Mouse (Mus musculus) MEL (cell line): ENCODE measurements around the gene Ambp.

Experiments used
- CTCF ChIP-seq, 3 experiments: IDR thresholded peaks in 2 of 3; conservative IDR thresholded peaks in 1 of 3; 2 replicates each; pipeline ENCODE4 v1.5.1; 2011 to 2012; ENCODE audit warnings: low read length in 3 of 3, low read depth in 2 of 3, mild to moderate bottlenecking in 2 of 3, improper control_type of control experiment in 1 of 3, inconsistent platforms in 1 of 3, mixed read lengths in 1 of 3, moderate library complexity in 1 of 3; ENCODE audit not compliant: control insufficient read depth in 1 of 3, insufficient read depth in 1 of 3, poor library complexity in 1 of 3, severe bottlenecking in 1 of 3
- E2F4 ChIP-seq: IDR thresholded peaks from 2 replicates; pipeline ENCODE4 v1.6.1; 2011; ENCODE audit warnings: low read depth, low read length, improper control_type of control experiment, borderline replicate concordance
- HCFC1 ChIP-seq: IDR thresholded peaks from 2 replicates; pipeline ENCODE4 v1.6.1; 2012; ENCODE audit warnings: low read depth, mild to moderate bottlenecking, inconsistent platforms, low read length, improper control_type of control experiment, moderate library complexity
- TBP ChIP-seq: IDR thresholded peaks from 2 replicates; pipeline ENCODE4 v1.8.0; 2011; ENCODE audit warnings: low read depth, low read length, improper control_type of control experiment
- TCF12 ChIP-seq: IDR thresholded peaks from 2 replicates; pipeline ENCODE4 v1.6.1; 2014; ENCODE audit warnings: low read depth, mild to moderate bottlenecking, inconsistent platforms, low read length, improper control_type of control experiment, moderate library complexity

DNA sequence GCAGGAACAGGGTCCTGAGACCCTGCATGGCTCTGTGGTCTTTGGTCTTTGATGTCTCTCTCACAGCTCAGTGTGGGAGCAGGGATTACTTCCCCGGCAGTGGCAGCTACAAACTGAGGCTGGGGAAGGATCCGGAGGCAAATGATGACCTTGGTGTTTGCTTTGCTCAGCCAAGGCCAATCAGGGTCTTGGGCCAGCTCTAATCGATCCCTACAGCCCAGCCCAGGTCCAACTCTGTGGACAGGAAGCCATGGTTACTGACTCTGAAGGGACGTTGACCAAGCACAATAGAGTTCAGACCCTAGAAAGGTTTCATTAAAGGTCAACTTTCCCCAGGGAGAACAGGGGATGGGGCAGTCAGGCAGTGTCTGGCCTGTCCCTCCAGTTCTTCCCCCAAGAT, 571 bp downstream of the Ambp start:
- TF ChIP-seq TCF12 (no peak), E2F4 (no peak), TBP (no peak), CTCF (IDR thresholded peaks at IDR 0.05 in 2 of 3, conservative IDR thresholded peaks at IDR 0.05 in 1 of 3; ENCODE audit: control insufficient read depth in 1 of 3, insufficient read depth in 1 of 3, low read depth in 2 of 3, low read length in 3 of 3, poor library complexity in 1 of 3, severe bottlenecking in 1 of 3) (no peak), HCFC1 (no peak)
